Mouse (Mus musculus): ENCODE data around the gene Mnt. TPM values are rescaled to one million over a fixed set of nuclear protein-coding genes. Genes with fewer than 3 reads are reported as not detected.

The Mnt gene
- total RNA-seq, 2 experiments from 2014 or later = 28.9 to 34.4 TPM

Small RNA genes within 50 kb of the gene (microRNA-seq; reads per million reads assigned to microRNA genes)
- 2.4 to 3.1 reads per million in 2 experiments for gene Mir6926

Other genes starting within 250 kb of the Mnt start
- 100 to 1,000 TPM; 139 to 144 TPM for gene Rap1gap2, start 220.0 kb upstream of the Mnt start, total RNA-seq (2021)
- 10 to 100 TPM; 21.9 to 22.6 TPM for gene Ccdc92b, start 211.3 kb upstream of the Mnt start, total RNA-seq (2021)
- gene Cluh, start 181.4 kb upstream of the Mnt start, total RNA-seq (2021) = 10 to 100 TPM; 68.2 to 77.3 TPM
- 100 to 1,000 TPM; 358 to 403 TPM for gene Pafah1b1, start 106.2 kb upstream of the Mnt start, total RNA-seq (2021)
- 10 to 100 TPM; 27.0 to 27.5 TPM for gene Mettl16, start 60.1 kb upstream of the Mnt start, total RNA-seq (2021)
- gene Sgsm2, start 66.1 kb downstream of the Mnt start, total RNA-seq (2021) = 10 to 100 TPM; 82.9 to 86.4 TPM
- 10 to 100 TPM; 32.6 to 32.9 TPM for gene Tsr1, start 67.2 kb downstream of the Mnt start, total RNA-seq (2021)
- 10 to 100 TPM; 27.9 to 31.2 TPM for gene Smg6, start 94.9 kb downstream of the Mnt start, total RNA-seq (2021)
- 100 to 1,000 TPM; 108 to 109 TPM for gene Srr, start 95.0 kb downstream of the Mnt start, total RNA-seq (2021)